Mouse (Mus musculus) embryonic facial prominence, embryonic 10.5 days (tissue): ENCODE data around the gene Vsnl1. TPM values are rescaled to one million over a fixed set of nuclear protein-coding genes. Genes with fewer than 3 reads are reported as not detected.

Experiments
- DNase-seq: peaks from one replicate; pipeline ENCODE4 v3.0.0-alpha.2; 2017; ENCODE audit warnings: low spot score
- H3K27ac ChIP-seq: fragments of 300-500 bp; sonication (generic); replicated peaks from 2 replicates; pipeline ENCODE4 v1.5.1; 2016; ENCODE audit warnings: mild to moderate bottlenecking
- H3K27me3 ChIP-seq: fragments of 300-500 bp; sonication (generic); replicated peaks from 2 replicates; pipeline ENCODE4 v1.6.1; 2016; ENCODE audit warnings: low read depth, mild to moderate bottlenecking; ENCODE audit not compliant: poor library complexity, severe bottlenecking
- H3K36me3 ChIP-seq: fragments of 300-500 bp; sonication (generic); replicated peaks from 2 replicates; pipeline ENCODE4 v1.6.1; 2016; ENCODE audit warnings: mild to moderate bottlenecking, moderate library complexity
- H3K4me1 ChIP-seq: fragments of 300-500 bp; sonication (generic); 2 replicates; pipeline ENCODE4 v1.6.1; 2016
- H3K4me3 ChIP-seq: fragments of 300-500 bp; sonication (generic); 2 replicates; pipeline ENCODE4 v1.5.1; 2016; ENCODE audit warnings: mild to moderate bottlenecking, moderate library complexity
- H3K9me3 ChIP-seq: fragments of 300-500 bp; sonication (generic); 2 replicates; pipeline ENCODE4 v1.6.1; 2016; ENCODE audit warnings: mild to moderate bottlenecking
- WGBS: fragments of 180-500 bp; shearing (Covaris S2); methylation state at CpG from one replicate; pipeline ENCODE4 v1.1.7; 2016; 5-methylcytosine and 5-hydroxymethylcytosine counted together
- polyA plus RNA-seq: library from polyadenylated mRNA; unstranded; fragments of >200 nt; fragmentation: Nextera tagmentation; extraction: Ambion mirVana; gene quantifications from 2 replicates; pipeline ENCODE4 v1.2.1, GENCODE M21; 2016

Vsnl1 gene
- 0.54 and 0.70 TPM in 2 replicates for polyA plus RNA-seq

- H3K9me3 ChIP-seq: no peaks in the 10 kb centered on the region
- peak within 1 kb of the TSS; percentile 75 for H3K27ac ChIP-seq
- 5% methylated on average over 34 of the region's 34 CpGs for WGBS
- H3K27me3 ChIP-seq: peaks cover 46% of the 10 kb centered on the region
- peaks cover 25% of the 10 kb centered on the region for H3K4me1 ChIP-seq
- H3K4me3 ChIP-seq: peak within 1 kb of the TSS; percentile 57
- peak; percentile 91 for DNase-seq
- no peaks in the 10 kb centered on the region for H3K36me3 ChIP-seq
These were observed at the start of gene Vsnl1 for GRCm38 (mm10) chr12:11436497-11437265. Vsnl1 (minus strand) TSS chr12:11436613.

- Histone ChIP-seq H3K27ac (no peak overlapping the region), H3K4me3 (no peak overlapping the region)
These were observed 20.2 kb upstream of the Vsnl1 start for GRCm38 (mm10) chr12:11456632-11457031.

GRCm38 (mm10) chr12:11456213-11456612 lies 19.8 kb upstream of the Vsnl1 start:
- DNase-seq: no peak
- H3K4me1 ChIP-seq: peaks cover 7% of the 10 kb centered on the region
- no peaks in the 10 kb centered on the region for H3K9me3 ChIP-seq
- peak overlapping the region; percentile 80 for H3K27ac ChIP-seq
- peak overlapping the region; percentile 68 for H3K4me3 ChIP-seq
- WGBS: 6% methylated on average over 11 of the region's 11 CpGs
- H3K27me3 ChIP-seq: peaks cover 12% of the 10 kb centered on the region; the same call in 1 of the 2 replicates
- no peaks in the 10 kb centered on the region for H3K36me3 ChIP-seq

More at GRCm38 (mm10) chr12:11456632-11457031, 20.2 kb upstream of the Vsnl1 start:
- Histone ChIP-seq H3K27me3 (peaks cover 12% of the 10 kb centered on the region; the same call in 1 of the 2 replicates), H3K9me3 (no peaks in the 10 kb centered on the region), H3K4me1 (peaks cover 7% of the 10 kb centered on the region), H3K36me3 (no peaks in the 10 kb centered on the region)
- 69% methylated on average over 4 of the region's 4 CpGs for WGBS
- DNase-seq: no peak

- peaks cover 12% of the 10 kb centered on the region; the same call in 1 of the 2 replicates for H3K27me3 ChIP-seq
- peak within 1 kb of the TSS; percentile 80 for H3K27ac ChIP-seq
- H3K4me3 ChIP-seq: peak within 1 kb of the TSS; percentile 68
- 2% methylated on average over 40 of the region's 40 CpGs for WGBS
- no peaks in the 10 kb centered on the region for H3K9me3 ChIP-seq
- peaks cover 7% of the 10 kb centered on the region for H3K4me1 ChIP-seq
- DNase-seq: peak; percentile 99
- no peaks in the 10 kb centered on the region for H3K36me3 ChIP-seq
These were observed 19.3 kb upstream of the Vsnl1 start, which contains the start of gene Rad51ap2 for GRCm38 (mm10) chr12:11455549-11456194. Rad51ap2 (plus strand) TSS chr12:11456079.

- DNase-seq: no peak
- Histone ChIP-seq H3K36me3 (no peaks in the 10 kb centered on the region), H3K27ac (no peak overlapping the region), H3K27me3 (peaks cover 12% of the 10 kb centered on the region; the same call in 1 of the 2 replicates), H3K4me1 (peaks cover 7% of the 10 kb centered on the region), H3K9me3 (no peaks in the 10 kb centered on the region), H3K4me3 (no peak overlapping the region)
- 62% methylated on average over 5 of the region's 5 CpGs for WGBS
These were observed 17.7 kb upstream of the Vsnl1 start for GRCm38 (mm10) chr12:11454146-11454545.

- no peaks in the 10 kb centered on the region for H3K36me3 ChIP-seq
- peak; percentile 29 for DNase-seq
- peaks cover 25% of the 10 kb centered on the region for H3K4me1 ChIP-seq
- H3K27ac ChIP-seq: peak overlapping the region; percentile 44; the same call in 1 of the 2 replicates
- WGBS: 13% methylated on average over 23 of the region's 23 CpGs
- peak overlapping the region; percentile 57 for H3K4me3 ChIP-seq
- peaks cover 46% of the 10 kb centered on the region for H3K27me3 ChIP-seq
- H3K9me3 ChIP-seq: no peaks in the 10 kb centered on the region
These were observed 1.6 kb upstream of the Vsnl1 start for GRCm38 (mm10) chr12:11437907-11438447.

- Histone ChIP-seq H3K27ac (no peak overlapping the region), H3K4me3 (peak overlapping the region; percentile 57), H3K9me3 (no peaks in the 10 kb centered on the region), H3K36me3 (no peaks in the 10 kb centered on the region), H3K27me3 (peaks cover 46% of the 10 kb centered on the region), H3K4me1 (peaks cover 25% of the 10 kb centered on the region)
- 17% methylated on average over 17 of the region's 17 CpGs for WGBS
- peak; percentile 91 for DNase-seq
These were observed 973 bp upstream of the Vsnl1 start for GRCm38 (mm10) chr12:11437266-11437906.

- H3K27me3 ChIP-seq: peaks cover 46% of the 10 kb centered on the region
- no peak overlapping the region for H3K27ac ChIP-seq
- 4% methylated on average over 12 of the region's 12 CpGs for WGBS
- H3K9me3 ChIP-seq: no peaks in the 10 kb centered on the region
- H3K4me1 ChIP-seq: peaks cover 25% of the 10 kb centered on the region
- no peaks in the 10 kb centered on the region for H3K36me3 ChIP-seq
- peak; percentile 11 for DNase-seq
- peak overlapping the region; percentile 57 for H3K4me3 ChIP-seq
These were observed 426 bp downstream of the Vsnl1 start for GRCm38 (mm10) chr12:11436023-11436350.

GRCm38 (mm10) chr12:11435246-11436022 lies 979 bp downstream of the Vsnl1 start:
- H3K4me1 ChIP-seq: peaks cover 25% of the 10 kb centered on the region
- no peaks in the 10 kb centered on the region for H3K36me3 ChIP-seq
- peak; percentile 15 for DNase-seq
- no peak overlapping the region for H3K27ac ChIP-seq
- WGBS: 5% methylated on average over 15 of the region's 15 CpGs
- peak overlapping the region; percentile 57 for H3K4me3 ChIP-seq
- no peaks in the 10 kb centered on the region for H3K9me3 ChIP-seq
- H3K27me3 ChIP-seq: peaks cover 46% of the 10 kb centered on the region

- DNase-seq: no peak
- Histone ChIP-seq H3K4me1 (peaks cover 25% of the 10 kb centered on the region), H3K9me3 (no peaks in the 10 kb centered on the region), H3K27me3 (peaks cover 46% of the 10 kb centered on the region), H3K36me3 (no peaks in the 10 kb centered on the region), H3K27ac (no peak overlapping the region), H3K4me3 (no peak overlapping the region)
- WGBS: 78% methylated on average over 8 of the region's 8 CpGs
These were observed 2.0 kb downstream of the Vsnl1 start for GRCm38 (mm10) chr12:11434446-11434845.

GRCm38 (mm10) chr12:11433716-11434115 lies 2.7 kb downstream of the Vsnl1 start:
- Histone ChIP-seq H3K9me3 (no peaks in the 10 kb centered on the region), H3K36me3 (no peaks in the 10 kb centered on the region), H3K27me3 (peaks cover 45% of the 10 kb centered on the region), H3K27ac (no peak overlapping the region), H3K4me3 (no peak overlapping the region), H3K4me1 (peaks cover 25% of the 10 kb centered on the region)
- 55% methylated on average over 1 of the region's 1 CpGs for WGBS
- DNase-seq: no peak

GRCm38 (mm10) chr12:11433126-11433525 lies 3.3 kb downstream of the Vsnl1 start:
- no peak overlapping the region for H3K4me3 ChIP-seq
- no peaks in the 10 kb centered on the region for H3K9me3 ChIP-seq
- no peaks in the 10 kb centered on the region for H3K36me3 ChIP-seq
- no peak overlapping the region for H3K27ac ChIP-seq
- DNase-seq: no peak
- H3K4me1 ChIP-seq: peaks cover 25% of the 10 kb centered on the region
- WGBS: 83% methylated on average over 1 of the region's 1 CpGs
- peaks cover 39% of the 10 kb centered on the region for H3K27me3 ChIP-seq
